Mouse (Mus musculus): ENCODE data around the gene Pex1.
"Not testable (repeated sequence)": the region's sequence is repeated elsewhere in the genome, so short reads cannot be mapped to it uniquely, and the experiment has no call there.

Gene Pex1

DNA sequence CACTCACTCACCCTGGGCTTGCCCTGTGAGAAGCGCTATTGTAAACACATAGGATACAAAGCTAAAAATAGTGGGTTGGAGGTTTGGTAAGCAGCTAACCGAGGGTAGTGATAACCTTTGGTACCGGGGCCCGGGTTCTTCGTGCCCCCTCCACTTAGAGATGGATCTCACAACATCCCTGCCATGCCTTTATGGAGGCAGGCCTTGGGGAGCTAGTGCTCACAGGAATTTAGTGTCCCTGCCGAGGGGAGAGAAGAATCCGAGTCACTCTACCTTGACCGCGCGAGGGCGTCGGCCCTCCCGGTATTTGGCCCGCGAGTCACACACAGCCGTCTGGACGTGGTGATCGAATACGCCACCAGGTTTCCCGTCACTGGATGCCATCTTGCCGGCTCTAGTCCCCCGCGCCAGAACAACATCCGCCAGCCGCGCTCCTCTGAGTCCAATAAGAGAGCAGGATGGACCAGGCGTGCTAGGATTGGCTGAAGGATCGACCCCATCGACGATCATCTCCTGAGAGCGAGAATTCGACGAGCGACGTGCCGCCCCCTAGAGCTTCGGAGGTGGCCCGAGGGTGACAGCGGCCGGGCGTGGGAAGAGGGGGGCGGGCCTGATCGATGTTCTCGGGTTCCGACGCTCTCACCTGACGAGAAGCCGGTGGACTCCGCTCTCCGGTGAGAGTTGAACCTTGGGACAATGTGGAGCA lies at the start of gene Pex1:
Gene Pex1 (plus strand): TSS at position 374 of the 706 bp plus-strand sequence.
- peak; percentile 92 to 94 for DNase-seq

DNA sequence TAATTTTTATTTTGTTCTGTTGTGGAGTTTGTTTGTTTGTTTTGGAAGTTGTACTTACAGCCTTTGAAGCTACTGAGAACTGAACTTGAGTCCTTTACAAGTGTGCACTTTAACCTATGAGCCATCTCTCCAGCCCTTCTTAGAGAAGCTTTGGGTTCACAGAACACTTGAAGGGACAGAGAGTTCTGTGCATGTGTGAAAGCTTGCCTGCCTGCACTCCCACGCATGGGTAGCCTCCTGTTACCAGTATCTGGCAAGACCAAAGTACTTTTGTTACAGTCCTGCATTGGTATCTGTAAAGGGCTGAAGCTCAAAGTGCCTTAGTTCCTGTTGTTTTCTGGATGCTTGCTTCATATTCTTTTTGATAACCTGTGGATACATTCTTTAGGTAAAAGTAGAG lies 49.6 kb upstream of the Pex1 start:
- DNase-seq = no peak

DNA sequence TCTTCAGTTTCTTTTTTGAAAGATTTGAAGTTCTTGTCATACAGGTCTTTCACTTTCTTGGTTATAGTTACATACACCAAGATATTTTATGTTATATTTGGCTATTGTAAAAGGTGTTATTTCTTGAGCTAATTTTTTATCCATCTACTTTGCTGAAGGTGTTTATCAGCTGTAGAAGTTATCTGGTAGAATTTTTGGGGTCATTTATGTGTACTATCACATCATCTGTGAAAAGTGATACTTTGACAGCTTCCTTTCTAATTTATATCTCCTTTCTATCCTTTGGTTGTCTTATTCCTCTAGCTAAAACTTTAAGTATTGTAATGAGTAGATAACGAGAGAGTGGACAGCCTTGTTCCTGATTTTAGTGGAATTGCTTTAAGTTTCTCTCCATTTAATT lies 44.4 kb upstream of the Pex1 start:
- no peak for DNase-seq

GRCm38 (mm10) chr5:3554198-3554597 lies 41.7 kb upstream of the Pex1 start:
- no peak for DNase-seq

- DNase-seq = no peak
Measured at GRCm38 (mm10) chr5:3571266-3571665, 24.6 kb upstream of the Pex1 start, which contains the start of gene 1700109H08Rik. 1700109H08Rik (plus strand) TSS chr5:3571566.

GRCm38 (mm10) chr5:3574825-3575224 lies 21.0 kb upstream of the Pex1 start:
- DNase-seq = no peak

DNA sequence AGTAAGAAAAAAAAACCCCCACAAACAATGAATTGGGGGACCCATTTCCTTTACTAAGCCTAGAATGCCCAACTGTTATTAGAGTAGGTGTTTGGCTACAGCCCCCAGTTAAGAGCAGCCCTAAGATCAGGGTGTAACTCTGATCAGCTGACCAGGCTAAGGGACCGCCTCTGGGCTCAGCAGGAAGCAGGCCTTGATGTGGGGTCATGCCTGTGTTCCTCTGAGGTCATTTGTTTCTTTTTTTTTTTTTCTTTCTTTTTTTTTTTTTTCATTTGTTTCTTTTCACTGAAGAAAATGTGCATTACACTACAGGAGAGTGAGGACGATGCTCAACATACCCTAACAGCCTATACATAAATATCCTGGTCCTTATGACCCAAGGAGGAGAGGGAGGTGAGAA lies 17.9 kb upstream of the Pex1 start:
- no peak for DNase-seq

DNA sequence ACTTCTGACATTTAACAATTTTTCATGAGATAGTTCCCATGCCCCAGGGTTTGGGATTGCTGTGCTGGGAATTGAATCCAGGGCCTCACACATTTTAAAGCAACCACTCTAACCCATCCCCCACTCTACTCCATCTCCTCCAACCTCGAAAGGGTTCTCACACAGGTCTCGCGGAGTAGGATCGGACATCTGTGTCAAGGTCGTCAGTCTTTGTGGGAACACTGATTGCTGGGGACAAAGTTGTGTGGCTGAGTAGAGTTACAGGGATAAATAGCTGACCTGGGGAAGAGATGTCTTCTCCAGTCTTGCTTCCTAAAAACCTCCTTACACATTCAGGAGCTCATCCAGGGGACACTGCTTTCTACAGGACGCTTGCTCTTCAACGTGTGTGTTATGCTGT lies 16.8 kb upstream of the Pex1 start:
- no peak for DNase-seq

- DNase-seq = peak; percentile 81 to 85
Measured at GRCm38 (mm10) chr5:3596399-3596766, 517 bp downstream of the Pex1 start, which contains the start of gene Rbm48. Rbm48 (minus strand) TSS chr5:3596585.

DNA sequence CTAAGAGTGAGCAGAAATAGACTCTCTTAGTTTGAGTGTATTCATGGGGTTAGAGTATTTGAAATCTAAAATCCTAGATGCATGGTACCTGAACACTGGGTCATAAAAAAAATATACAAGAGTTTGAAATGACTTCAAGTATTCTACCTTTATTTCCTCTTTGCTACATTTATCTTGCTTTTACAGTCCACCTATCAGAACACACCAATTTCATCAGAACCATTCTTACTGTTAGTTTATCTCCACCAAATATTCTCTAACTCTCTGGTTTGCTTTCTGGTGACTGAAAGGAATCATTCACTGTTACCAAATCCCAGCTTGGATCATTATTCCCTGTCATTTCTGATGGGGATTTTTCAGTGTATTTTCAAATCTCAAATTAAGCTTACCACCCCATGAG lies 1.3 kb downstream of the Pex1 start:
- no peak for DNase-seq

GRCm38 (mm10) chr5:3598766-3599165 lies 2.9 kb downstream of the Pex1 start:
- DNase-seq = no peak

DNA sequence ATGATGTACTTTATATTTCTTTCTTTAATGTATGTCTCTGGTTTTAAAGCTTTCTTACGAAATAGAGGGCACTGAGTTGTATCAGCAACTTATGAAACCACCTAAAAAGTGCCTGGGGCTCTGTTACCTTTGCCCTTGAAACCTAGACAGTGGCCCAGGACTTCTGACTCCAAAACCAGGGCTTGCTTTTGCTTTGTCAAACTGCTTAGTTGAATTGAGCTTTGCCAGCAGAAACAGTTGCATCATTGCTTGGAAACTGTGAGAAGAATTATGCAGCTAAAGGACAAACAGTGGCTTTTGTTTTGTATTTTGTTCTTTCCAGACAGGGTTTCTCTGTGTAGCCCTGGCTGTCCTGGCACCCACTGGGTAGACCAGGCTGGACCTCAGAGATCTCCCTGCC lies 4.4 kb downstream of the Pex1 start:
- no peak for DNase-seq

DNA sequence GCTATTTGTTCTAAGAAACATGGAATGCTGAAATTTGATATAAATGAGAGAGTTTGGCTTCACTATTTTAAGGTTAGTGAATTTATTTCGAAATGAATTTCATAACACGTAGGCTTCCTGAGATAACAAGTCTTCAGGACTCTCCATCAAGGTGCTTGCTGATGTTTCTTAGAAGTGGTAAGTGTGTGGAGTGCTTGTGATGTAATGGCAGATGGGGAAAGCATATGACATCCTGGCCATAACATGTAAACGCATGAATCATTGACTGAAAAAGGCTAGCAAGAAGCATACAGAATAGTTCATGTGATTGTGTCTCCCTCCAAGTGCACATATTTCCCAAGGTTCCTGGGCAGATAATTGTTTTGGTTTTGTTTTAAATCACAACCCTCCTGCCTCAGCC lies 4.9 kb downstream of the Pex1 start:
- no peak for DNase-seq

- DNase-seq = no peak
Measured at GRCm38 (mm10) chr5:3607114-3607513, 11.2 kb downstream of the Pex1 start.

DNA sequence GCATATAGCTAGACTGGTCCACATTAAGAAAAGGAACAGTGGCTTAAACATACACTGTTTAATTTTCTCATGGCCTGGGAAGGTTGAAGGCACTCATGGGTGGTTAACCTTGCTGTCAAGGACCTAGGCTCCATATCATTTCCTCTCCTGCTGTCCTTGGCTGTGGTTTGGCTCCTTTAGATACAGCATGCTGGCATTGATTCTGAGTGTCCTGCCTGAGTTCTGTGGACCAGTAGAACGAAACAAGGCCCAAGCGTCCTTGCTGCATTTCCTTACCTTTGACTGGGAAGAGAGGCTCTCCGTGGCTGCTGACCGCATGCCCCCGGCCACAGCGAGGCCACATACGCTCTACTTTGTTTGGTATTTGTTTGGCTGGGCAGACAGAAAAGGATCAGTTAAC lies 13.4 kb downstream of the Pex1 start:
- DNase-seq = no peak

- DNase-seq = not testable (repeated sequence)
Measured at GRCm38 (mm10) chr5:3611835-3612234, 16.0 kb downstream of the Pex1 start.

DNA sequence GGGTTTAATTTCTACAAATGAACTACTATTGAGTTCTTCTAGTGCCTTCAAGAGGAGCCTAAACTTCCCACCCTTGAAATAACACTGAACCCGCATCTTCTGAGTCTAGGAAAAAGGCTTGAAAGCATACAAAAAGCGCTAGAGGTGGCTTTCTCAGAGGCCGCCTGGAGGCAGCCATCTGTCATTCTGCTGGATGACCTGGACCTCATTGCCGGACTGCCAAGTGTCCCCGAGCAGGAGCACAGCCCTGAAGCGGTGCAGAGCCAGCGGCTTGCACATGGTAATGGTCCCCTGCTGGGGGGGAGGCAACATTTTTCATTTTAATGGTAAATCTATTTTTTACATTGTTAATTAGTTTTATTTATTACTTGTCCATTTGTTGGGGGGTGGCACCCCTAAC lies 24.6 kb downstream of the Pex1 start:
- peak; percentile 74 for DNase-seq

GRCm38 (mm10) chr5:3630055-3630454 lies 34.2 kb downstream of the Pex1 start:
- no peak for DNase-seq

- no peak for DNase-seq
Measured at GRCm38 (mm10) chr5:3631512-3632271, 35.8 kb downstream of the Pex1 start.

- DNase-seq = no peak
Measured at GRCm38 (mm10) chr5:3632285-3632684, 36.4 kb downstream of the Pex1 start.

- no peak for DNase-seq
Measured at GRCm38 (mm10) chr5:3633315-3633714, 37.4 kb downstream of the Pex1 start.

- no peak for DNase-seq
Measured at GRCm38 (mm10) chr5:3633951-3634350, 38.1 kb downstream of the Pex1 start.

GRCm38 (mm10) chr5:3635286-3635685 lies 39.4 kb downstream of the Pex1 start:
- DNase-seq = no peak

DNA sequence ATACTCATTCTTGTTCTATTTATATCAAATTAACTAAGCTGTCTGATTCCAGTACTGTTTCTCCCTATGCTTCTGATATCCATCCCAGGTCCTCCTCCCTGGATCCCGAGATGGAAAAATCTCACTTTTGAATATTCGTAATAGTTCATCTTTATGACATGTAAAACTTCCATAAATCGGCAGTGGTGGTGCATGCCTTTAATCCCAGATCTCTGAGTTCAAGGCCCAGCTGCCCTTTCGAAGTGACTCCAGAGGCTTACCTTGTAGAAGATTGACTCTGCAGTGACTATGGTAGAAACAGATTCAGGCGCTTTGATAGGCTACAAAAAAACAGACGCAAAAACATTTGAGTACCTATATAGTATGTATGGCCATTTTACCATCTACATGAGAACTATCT lies 48.8 kb downstream of the Pex1 start:
- DNase-seq = no peak

All from cerebellum, postnatal 36 days (tissue).